Mouse (Mus musculus) brain, embryonic 18.5 days (tissue): ENCODE data around the gene Scaf4.
A peak's percentile ranks its signal among the peaks of the same experiment; 100 is the strongest.
"Not testable (repeated sequence)": the region's sequence is repeated elsewhere in the genome, so short reads cannot be mapped to it uniquely, and the experiment has no call there.

Source experiments
- DNase-seq: peaks from one replicate; pipeline ENCODE4 v3.0.0-alpha.2; 2012; ENCODE audit warnings: low read depth, low spot score

Gene Scaf4

DNA sequence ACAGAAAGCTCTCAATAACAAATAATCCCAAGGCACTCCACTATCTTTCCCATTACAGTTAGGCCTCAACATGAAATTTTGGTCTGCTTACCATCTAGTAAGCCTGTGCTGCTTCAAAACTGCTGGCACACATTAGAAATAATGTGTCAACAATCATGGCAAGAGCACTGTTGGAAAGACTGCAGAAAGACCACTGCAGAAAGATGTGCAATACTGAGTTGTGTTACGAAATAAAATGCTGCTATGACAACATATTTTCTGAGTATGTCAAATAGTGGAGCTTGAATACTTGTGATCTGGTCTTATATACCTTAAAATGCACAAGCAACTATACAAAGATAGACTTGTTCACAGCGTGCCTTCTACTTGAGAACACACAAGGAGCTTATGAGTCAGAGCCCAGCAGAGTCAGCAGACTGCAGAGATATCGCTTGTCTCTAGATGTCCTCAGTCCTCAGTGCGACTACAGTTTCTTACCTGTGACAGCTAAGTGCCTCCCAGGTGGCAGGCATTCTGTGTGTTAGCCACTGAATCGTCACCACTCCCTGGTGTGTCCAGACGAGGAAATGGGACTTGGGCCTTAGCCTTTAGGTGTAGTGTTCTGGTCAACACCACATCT lies 45.1 kb downstream of the Scaf4 start:
- no peak for DNase-seq

DNA sequence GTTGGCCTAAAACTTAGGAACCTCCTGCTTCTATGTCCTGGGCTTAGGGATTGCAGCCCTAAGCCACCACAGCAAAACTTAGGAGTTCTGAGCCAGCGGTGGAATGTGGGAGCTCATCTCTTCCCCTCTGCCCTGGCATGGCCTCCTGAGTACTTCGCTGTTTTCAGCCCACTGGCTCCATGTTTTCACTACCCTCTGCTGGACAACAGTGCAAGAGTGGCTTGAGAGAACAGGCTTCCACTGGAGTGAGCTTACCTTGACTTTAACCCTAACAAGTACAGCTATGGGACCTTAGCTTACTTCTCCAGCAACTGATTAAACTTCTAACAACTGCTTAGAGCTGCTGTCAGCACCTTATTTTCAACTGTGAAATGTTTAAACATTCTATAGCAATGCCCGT lies 49.1 kb downstream of the Scaf4 start:
- DNase-seq, result no peak

GRCm38 (mm10) chr16:90234617-90235016 lies 49.7 kb downstream of the Scaf4 start:
- no peak for DNase-seq

- DNase-seq, result no peak
Measured at GRCm38 (mm10) chr16:90233702-90234101, 50.6 kb downstream of the Scaf4 start.

DNA sequence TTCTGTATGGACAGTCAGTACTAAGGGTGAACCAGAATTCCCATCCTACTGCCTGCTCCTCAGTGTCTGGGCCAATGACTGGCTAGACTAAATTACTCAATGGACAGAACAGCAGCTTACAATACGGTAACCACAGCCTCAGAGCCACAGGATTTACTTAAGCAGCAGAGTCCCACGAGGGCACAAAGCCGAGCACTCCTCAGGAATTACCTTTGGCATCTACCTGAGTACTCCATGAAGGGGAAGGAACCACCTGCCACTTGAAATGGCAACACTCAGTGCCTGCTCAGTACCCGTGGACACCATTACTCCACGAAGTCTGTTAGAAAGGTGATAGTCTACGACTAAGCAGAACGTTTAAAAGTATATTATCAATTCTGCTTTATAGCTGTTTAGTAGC lies 53.0 kb downstream of the Scaf4 start:
- DNase-seq, result no peak

DNA sequence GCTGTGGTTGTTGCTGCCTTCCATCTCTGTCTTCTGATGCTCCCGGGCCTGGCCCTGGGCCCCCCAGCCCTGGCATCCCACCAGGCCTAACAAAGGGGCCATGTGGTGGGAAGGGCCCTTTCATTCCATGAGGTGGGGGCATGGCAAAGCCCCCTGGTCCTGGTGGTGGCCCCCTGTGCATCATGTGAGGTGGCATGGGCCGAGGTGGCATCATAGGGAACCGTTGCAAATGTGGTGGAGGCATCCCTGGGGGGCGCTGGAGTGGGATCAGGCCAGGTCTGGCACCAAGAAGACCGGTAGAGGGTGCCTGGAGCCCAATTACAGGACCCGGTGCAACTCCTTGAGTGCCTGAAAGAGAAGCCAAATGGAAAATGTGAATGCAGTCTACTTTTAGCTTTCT lies 54.4 kb downstream of the Scaf4 start:
- DNase-seq, result no peak

GRCm38 (mm10) chr16:90221441-90222070 lies 62.7 kb downstream of the Scaf4 start:
- no peak for DNase-seq

- no peak for DNase-seq
Measured at GRCm38 (mm10) chr16:90220892-90221431, 63.3 kb downstream of the Scaf4 start.

- peak; percentile 78 for DNase-seq
Measured at GRCm38 (mm10) chr16:90220026-90220891, 64.0 kb downstream of the Scaf4 start, which contains the start of gene Sod1. Gene Sod1, plus strand, starts transcription at chr16:90220754.

DNA sequence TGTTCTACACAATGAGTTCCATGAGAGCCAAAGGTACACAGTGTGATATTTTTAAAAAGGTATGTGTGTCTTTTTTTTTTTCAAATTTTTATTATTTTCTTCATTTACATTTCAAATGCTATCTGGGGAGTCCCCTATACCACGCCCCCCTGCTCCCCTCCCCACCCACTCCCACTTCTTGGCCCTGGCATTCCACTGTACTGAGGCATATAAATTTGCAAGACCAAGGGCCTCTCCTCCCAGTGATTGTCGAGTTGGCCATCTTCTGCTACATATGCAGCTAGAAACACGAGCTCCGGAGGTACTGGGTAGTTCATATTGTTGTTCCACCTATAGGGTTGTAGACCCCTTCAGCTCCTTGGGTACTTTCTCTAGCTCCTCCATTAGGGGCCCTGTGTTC lies 64.9 kb downstream of the Scaf4 start:
- not testable (repeated sequence) for DNase-seq

GRCm38 (mm10) chr16:90217926-90218325 lies 66.4 kb downstream of the Scaf4 start:
- DNase-seq, result no peak

DNA sequence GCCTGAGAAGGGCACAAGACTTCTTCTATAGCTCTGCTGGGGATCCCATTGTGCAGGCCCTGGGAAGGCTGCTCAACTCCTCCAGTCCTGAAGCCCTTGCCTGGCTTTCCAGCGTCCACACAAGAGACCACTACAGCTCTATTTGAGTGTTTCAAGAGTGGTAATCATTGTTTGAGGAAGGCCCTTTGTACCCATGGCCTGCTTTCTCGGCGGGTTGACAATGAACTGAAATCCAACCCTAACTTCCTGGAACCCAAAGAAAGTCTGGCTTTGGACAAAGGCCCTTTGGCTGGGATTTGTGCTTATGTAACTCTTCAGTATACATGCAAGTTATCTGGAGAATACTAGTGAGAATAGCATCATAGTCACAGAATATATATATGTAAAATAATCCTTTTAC lies 66.9 kb downstream of the Scaf4 start:
- no peak for DNase-seq

GRCm38 (mm10) chr16:90216414-90216813 lies 67.9 kb downstream of the Scaf4 start:
- no peak for DNase-seq

DNA sequence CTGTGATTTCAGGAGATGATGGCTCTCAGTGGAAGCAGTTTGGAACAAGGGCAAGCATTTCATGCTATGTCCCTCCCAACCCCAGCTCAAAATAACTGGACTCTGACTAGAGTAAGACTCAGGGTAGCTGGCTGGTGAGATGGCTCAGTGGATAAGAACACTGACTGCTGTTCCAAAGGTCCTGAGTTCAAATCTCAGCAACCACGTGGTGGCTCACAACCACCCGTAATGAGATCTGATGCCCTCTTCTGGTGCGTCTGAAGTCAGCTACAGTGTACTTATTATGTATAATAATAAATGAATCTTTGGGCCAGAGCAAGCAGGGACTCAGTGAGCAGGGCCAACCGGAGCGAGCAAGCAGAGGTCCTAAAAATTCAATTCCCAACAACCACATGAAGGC lies 68.4 kb downstream of the Scaf4 start:
- not testable (repeated sequence) for DNase-seq

GRCm38 (mm10) chr16:90214731-90215565 lies 69.4 kb downstream of the Scaf4 start:
- no peak for DNase-seq

- no peak for DNase-seq
Measured at GRCm38 (mm10) chr16:90213477-90214339, 70.6 kb downstream of the Scaf4 start.

DNA sequence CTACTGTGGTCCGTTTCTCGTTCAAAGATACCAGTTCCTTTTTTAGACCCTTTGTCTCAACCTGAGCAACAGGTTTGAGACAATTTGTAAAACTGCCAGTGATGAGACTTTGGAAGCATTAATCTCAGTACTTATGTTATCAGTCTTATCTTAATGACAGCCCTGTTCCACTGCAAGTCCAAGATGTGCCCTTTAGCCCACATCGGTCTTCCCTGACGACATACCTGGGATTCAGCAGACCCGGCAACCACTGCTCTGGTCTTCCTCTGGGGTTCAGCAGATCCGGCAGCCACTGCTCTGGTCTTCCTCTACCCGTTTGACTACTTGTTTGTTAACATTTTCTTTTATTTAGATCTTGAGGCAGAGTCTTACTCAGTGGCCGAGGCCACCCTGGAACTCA lies 72.5 kb downstream of the Scaf4 start:
- no peak for DNase-seq

DNA sequence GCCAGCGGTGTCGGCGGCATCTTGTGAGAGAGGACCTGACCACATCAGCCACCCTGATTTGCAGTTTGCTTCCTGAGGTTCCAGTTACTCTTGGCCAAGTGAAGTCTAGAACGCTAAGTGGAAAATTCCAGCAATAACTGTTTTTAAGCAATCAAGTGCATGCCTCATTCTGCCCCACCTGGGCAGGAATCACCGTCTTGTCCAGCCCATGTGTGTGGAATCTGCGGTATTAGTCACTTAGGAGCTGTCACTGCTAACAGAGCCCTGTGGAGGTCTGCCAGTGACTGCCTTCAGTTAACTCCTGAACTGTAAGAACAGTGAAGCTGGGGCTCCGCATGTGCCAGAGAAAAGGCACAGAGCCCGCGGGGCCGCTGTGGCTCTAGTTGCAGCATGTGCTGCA lies 73.6 kb downstream of the Scaf4 start:
- DNase-seq, result no peak

- no peak for DNase-seq
Measured at GRCm38 (mm10) chr16:90208996-90209395, 75.3 kb downstream of the Scaf4 start.

DNA sequence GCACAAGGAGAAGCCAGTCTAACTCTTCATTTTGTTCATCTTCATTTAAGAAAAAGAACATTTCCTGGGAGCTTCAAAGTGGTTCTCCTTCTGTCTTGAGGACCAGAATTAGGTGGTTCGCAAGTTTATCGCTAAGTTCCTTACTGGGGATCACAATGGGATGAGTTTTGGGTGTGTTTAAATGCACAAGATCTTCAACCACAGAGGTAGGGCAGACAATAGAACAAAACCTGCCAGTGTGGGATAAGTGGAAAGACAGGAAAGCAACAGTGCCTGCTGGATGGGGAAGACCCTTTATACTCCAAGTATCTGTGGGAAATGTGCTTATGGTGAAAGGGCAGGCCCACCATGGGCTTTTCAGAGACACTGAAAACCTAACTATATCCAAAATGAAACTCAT lies 79.4 kb downstream of the Scaf4 start:
- no peak for DNase-seq
